Mouse (Mus musculus) forebrain, embryonic 16.5 days (tissue): ENCODE results near the gene Tnfrsf19. TPM values are rescaled to one million over a fixed set of nuclear protein-coding genes. Genes with fewer than 3 reads are reported as not detected.

Source experiments
- ATAC-seq: fragments of 200-750 bp; cut with Nextera tagmentation; 2 replicates; pipeline ENCODE4 v1.8.0; 2017; ENCODE audit warnings: mild to moderate bottlenecking, moderate library complexity
- H3K27ac ChIP-seq: fragments of 300-500 bp; sonication (generic); 2 replicates; pipeline ENCODE4 v1.5.1; 2014; ENCODE audit warnings: low read length, control low read depth
- H3K27me3 ChIP-seq: fragments of 300-500 bp; sonication (generic); replicated peaks from 2 replicates; pipeline ENCODE4 v1.6.1; 2014; ENCODE audit warnings: low read length; ENCODE audit not compliant: control insufficient read depth, insufficient read depth
- H3K36me3 ChIP-seq: fragments of 300-500 bp; sonication (generic); 2 replicates; pipeline ENCODE4 v1.6.1; 2014; ENCODE audit not compliant: control insufficient read depth, insufficient read depth
- H3K4me1 ChIP-seq: fragments of 300-500 bp; sonication (generic); replicated peaks from 2 replicates; pipeline ENCODE4 v1.6.1; 2014; ENCODE audit warnings: low read length; ENCODE audit not compliant: control insufficient read depth, insufficient read depth
- H3K4me2 ChIP-seq: fragments of 300-500 bp; sonication (generic); 2 replicates; pipeline ENCODE4 v1.6.1; 2014; ENCODE audit warnings: mild to moderate bottlenecking, low read length, control low read depth
- H3K4me3 ChIP-seq: fragments of 300-500 bp; sonication (generic); replicated peaks from 2 replicates; pipeline ENCODE4 v1.5.1; 2014; ENCODE audit warnings: mild to moderate bottlenecking, low read length, control low read depth
- H3K9ac ChIP-seq: fragments of 300-500 bp; sonication (generic); replicated peaks from 2 replicates; pipeline ENCODE4 v1.6.1; 2014; ENCODE audit warnings: low read depth, low read length, control low read depth
- H3K9me3 ChIP-seq: fragments of 300-500 bp; sonication (generic); 2 replicates; pipeline ENCODE4 v1.6.1; 2016; ENCODE audit warnings: low read length; ENCODE audit not compliant: control insufficient read depth
- WGBS: fragments of 180-500 bp; shearing (Covaris S2); extraction: QIAGEN DNeasy Blood & Tissue Kit; methylation state at CpG from one replicate; pipeline ENCODE4 v1.1.7; 2014; 5-methylcytosine and 5-hydroxymethylcytosine counted together
- polyA plus RNA-seq: library from polyadenylated mRNA; unstranded; fragments of >200 nt; fragmentation: Nextera tagmentation; extraction: Ambion mirVana; gene quantifications from 2 replicates; pipeline ENCODE4 v1.2.1, GENCODE M21; 2015

The Tnfrsf19 gene
- polyA plus RNA-seq, 1 experiment from 2014 or later, result 49.1 TPM

GRCm38 (mm10) chr14:60985077-60985476 is 61.2 kb downstream of the Tnfrsf19 start:
- WGBS, result 10% methylated on average over 4 of the region's 4 CpGs
- H3K27ac ChIP-seq, result 0 out of 2 replicates have a peak overlapping the region, but pooled peaks have one; percentile 6
- no peak overlapping the region for H3K4me3 ChIP-seq
- no peaks in the 10 kb centered on the region for H3K27me3 ChIP-seq
- no peak for ATAC-seq
- no peak overlapping the region for H3K4me2 ChIP-seq
- peaks cover 27% of the 10 kb centered on the region for H3K4me1 ChIP-seq
- H3K9me3 ChIP-seq, result no peaks in the 10 kb centered on the region
- no peak overlapping the region for H3K9ac ChIP-seq
- no peaks in the 10 kb centered on the region; the same call in 1 of the 2 replicates for H3K36me3 ChIP-seq

DNA sequence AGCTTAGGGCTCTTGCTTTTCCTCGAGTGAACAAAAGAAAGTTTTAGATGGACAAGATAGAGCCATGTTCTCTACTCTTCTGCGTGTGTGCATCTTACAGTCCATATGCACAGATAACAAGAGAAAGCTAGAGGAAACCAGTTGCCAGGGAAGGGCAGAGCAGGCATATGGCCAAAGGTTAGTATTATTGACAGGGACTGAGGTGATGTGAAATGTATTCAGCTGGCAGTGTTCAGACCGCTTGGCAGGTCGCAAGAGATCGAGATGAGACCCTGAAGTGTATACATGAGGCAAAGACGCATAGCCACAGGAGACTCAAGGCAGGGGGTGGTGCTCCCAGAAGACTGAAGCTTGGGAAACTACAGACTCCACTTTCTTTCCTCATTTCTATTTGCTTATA is 62.0 kb downstream of the Tnfrsf19 start:
- Histone ChIP-seq H3K4me2 (no peak overlapping the region), H3K27ac (peak overlapping the region; percentile 34), H3K9ac (no peak overlapping the region), H3K4me1 (peaks cover 27% of the 10 kb centered on the region), H3K36me3 (no peaks in the 10 kb centered on the region; the same call in 1 of the 2 replicates), H3K9me3 (no peaks in the 10 kb centered on the region), H3K27me3 (no peaks in the 10 kb centered on the region), H3K4me3 (no peak overlapping the region)
- ATAC-seq, result no peak
- 53% methylated on average over 6 of the region's 6 CpGs for WGBS

DNA sequence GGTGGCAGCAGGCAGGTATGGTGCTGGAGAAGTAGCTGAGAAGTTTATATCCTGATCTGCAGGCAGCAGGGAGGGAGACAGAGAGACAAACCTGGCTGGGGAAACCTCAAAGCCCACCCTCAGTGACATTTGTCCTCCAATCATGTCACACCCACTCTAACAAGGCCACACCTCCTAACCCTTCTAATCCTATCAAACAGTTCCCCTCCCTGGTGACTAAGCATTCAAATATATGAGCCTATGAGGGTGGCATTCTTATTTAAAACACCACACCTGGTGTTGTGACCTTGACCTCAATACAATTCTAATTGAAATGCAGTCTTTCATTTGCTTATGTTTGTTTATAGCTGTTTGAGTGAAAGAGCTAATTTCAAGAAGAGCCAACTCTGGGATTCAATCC is 64.2 kb downstream of the Tnfrsf19 start:
- Histone ChIP-seq H3K36me3 (no peaks in the 10 kb centered on the region; the same call in 1 of the 2 replicates), H3K4me2 (no peak overlapping the region), H3K4me1 (peaks cover 16% of the 10 kb centered on the region), H3K9me3 (no peaks in the 10 kb centered on the region), H3K9ac (no peak overlapping the region), H3K27ac (no peak overlapping the region), H3K4me3 (no peak overlapping the region), H3K27me3 (no peaks in the 10 kb centered on the region)
- no peak for ATAC-seq

- Histone ChIP-seq H3K4me2 (no peak overlapping the region), H3K9ac (no peak overlapping the region), H3K27me3 (no peaks in the 10 kb centered on the region), H3K4me1 (peaks cover 12% of the 10 kb centered on the region), H3K4me3 (no peak overlapping the region), H3K36me3 (no peaks in the 10 kb centered on the region; the same call in 1 of the 2 replicates), H3K27ac (no peak overlapping the region), H3K9me3 (no peaks in the 10 kb centered on the region)
- 94% methylated on average over 5 of the region's 5 CpGs for WGBS
- ATAC-seq, result no peak
Measured at GRCm38 (mm10) chr14:60980244-60980887, 65.9 kb downstream of the Tnfrsf19 start.

GRCm38 (mm10) chr14:60978129-60978528 is 68.2 kb downstream of the Tnfrsf19 start:
- Histone ChIP-seq H3K36me3 (no peaks in the 10 kb centered on the region; the same call in 1 of the 2 replicates), H3K27ac (no peak overlapping the region), H3K9ac (no peak overlapping the region), H3K4me1 (no peaks in the 10 kb centered on the region), H3K4me3 (no peak overlapping the region), H3K4me2 (no peak overlapping the region), H3K27me3 (no peaks in the 10 kb centered on the region), H3K9me3 (no peaks in the 10 kb centered on the region)
- 78% methylated on average over 6 of the region's 6 CpGs for WGBS
- no peak for ATAC-seq

GRCm38 (mm10) chr14:60976231-60976630 is 70.1 kb downstream of the Tnfrsf19 start:
- H3K36me3 ChIP-seq, result no peaks in the 10 kb centered on the region; the same call in 1 of the 2 replicates
- H3K27ac ChIP-seq, result no peak overlapping the region
- 86% methylated on average over 3 of the region's 3 CpGs for WGBS
- ATAC-seq, result no peak
- H3K9me3 ChIP-seq, result no peaks in the 10 kb centered on the region
- no peak overlapping the region for H3K4me2 ChIP-seq
- H3K27me3 ChIP-seq, result no peaks in the 10 kb centered on the region
- no peaks in the 10 kb centered on the region for H3K4me1 ChIP-seq
- H3K9ac ChIP-seq, result no peak overlapping the region
- no peak overlapping the region for H3K4me3 ChIP-seq

GRCm38 (mm10) chr14:60975736-60976135 is 70.6 kb downstream of the Tnfrsf19 start:
- H3K9ac ChIP-seq, result no peak overlapping the region
- H3K4me2 ChIP-seq, result no peak overlapping the region
- 77% methylated on average over 3 of the region's 3 CpGs for WGBS
- H3K9me3 ChIP-seq, result no peaks in the 10 kb centered on the region
- no peak overlapping the region for H3K4me3 ChIP-seq
- no peak for ATAC-seq
- H3K27me3 ChIP-seq, result no peaks in the 10 kb centered on the region
- H3K36me3 ChIP-seq, result no peaks in the 10 kb centered on the region; the same call in 1 of the 2 replicates
- H3K4me1 ChIP-seq, result no peaks in the 10 kb centered on the region
- no peak overlapping the region for H3K27ac ChIP-seq

GRCm38 (mm10) chr14:60970961-60971360 is 75.3 kb downstream of the Tnfrsf19 start:
- Histone ChIP-seq H3K27ac (no peak overlapping the region), H3K9me3 (no peaks in the 10 kb centered on the region), H3K4me3 (no peak overlapping the region), H3K36me3 (no peaks in the 10 kb centered on the region; the same call in 1 of the 2 replicates), H3K27me3 (no peaks in the 10 kb centered on the region), H3K9ac (no peak overlapping the region), H3K4me2 (no peak overlapping the region), H3K4me1 (no peaks in the 10 kb centered on the region)
- no peak for ATAC-seq
- 88% methylated on average over 9 of the region's 9 CpGs for WGBS

DNA sequence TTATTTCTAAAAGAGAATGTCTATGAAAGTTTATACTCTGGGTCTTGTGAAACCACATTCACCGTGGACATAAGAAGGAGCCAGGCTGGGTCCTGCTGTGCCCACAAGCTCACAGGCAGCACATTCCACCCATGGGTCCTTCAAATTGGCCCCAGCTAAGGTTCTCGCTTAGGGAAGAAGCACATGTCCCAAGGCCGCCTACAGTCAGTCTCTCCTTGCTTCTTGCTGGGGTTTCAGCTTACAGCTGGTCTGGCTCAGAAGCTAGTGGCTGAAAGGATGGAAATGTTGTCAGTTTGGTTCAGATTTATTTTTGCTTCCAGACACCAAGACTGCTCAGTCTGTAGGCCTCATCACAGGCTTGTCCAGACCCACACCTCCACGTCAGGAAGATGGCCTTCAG is 80.2 kb downstream of the Tnfrsf19 start:
- H3K36me3 ChIP-seq, result no peaks in the 10 kb centered on the region
- WGBS, result 96% methylated on average over 4 of the region's 4 CpGs
- H3K4me3 ChIP-seq, result no peak overlapping the region
- H3K27me3 ChIP-seq, result no peaks in the 10 kb centered on the region
- H3K9ac ChIP-seq, result no peak overlapping the region
- no peak overlapping the region for H3K4me2 ChIP-seq
- no peak overlapping the region for H3K27ac ChIP-seq
- ATAC-seq, result no peak
- no peaks in the 10 kb centered on the region for H3K4me1 ChIP-seq
- H3K9me3 ChIP-seq, result no peaks in the 10 kb centered on the region
